Mouse (Mus musculus) C2C12 (cell line): Measurements from ENCODE around the gene Tmem178.

Experiments
- CTCF ChIP-seq: IDR thresholded peaks from one replicate; pipeline ENCODE4 v1.5.1; 2011; ENCODE audit not compliant: control insufficient read depth, insufficient read depth, insufficient read length
- MAX ChIP-seq: IDR thresholded peaks from one replicate; pipeline ENCODE4 v1.6.1; 2011; ENCODE audit warnings: mild to moderate bottlenecking, control low read depth
- MYOD1 ChIP-seq: IDR thresholded peaks from one replicate; pipeline ENCODE4 v1.6.1; 2011; ENCODE audit warnings: low read depth; ENCODE audit not compliant: control insufficient read depth, insufficient read length
- MYOG ChIP-seq: IDR thresholded peaks from one replicate; pipeline ENCODE4 v1.6.1; 2011; ENCODE audit not compliant: control insufficient read depth, insufficient read length; ENCODE audit errors: extremely low read depth
- USF1 ChIP-seq: IDR thresholded peaks from one replicate; pipeline ENCODE4 v1.6.1; 2011; ENCODE audit warnings: low read depth, mild to moderate bottlenecking, control low read depth, moderate library complexity

DNA sequence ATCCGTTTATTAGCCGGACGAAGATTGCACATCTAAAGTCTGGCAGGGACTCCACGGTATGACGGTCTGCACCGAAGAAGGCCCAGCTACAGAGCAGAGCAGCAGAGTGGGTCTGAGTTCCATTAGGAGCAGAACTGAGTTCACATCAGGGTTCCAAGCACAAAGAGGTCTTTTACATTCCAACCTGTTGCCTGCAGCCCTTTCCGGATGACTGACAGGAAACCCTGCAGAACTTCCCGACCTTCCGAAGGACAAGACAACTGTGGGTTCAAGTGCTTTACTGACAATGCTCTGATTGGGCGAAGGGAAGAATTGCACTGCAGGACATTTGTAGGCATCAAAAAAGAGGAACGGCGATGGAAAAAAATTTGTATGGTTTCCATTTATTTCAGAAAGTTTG, 56.6 kb downstream of the Tmem178 start:
- TF ChIP-seq CTCF (no peak), MYOG (no peak), MAX (no peak), USF1 (no peak), MYOD1 (no peak)
